Mouse (Mus musculus) forebrain, embryonic 10.5 days (tissue): ENCODE measurements at regions not wholly inside any gene's neighbourhood (a gene's known extent, or its start where the extent isn't known, plus 50 kb on each side); places are given as distances from the start of the nearest gene placed in this dataset.

Source experiments
- DNase-seq: peaks from one replicate; pipeline ENCODE4 v3.0.0-alpha.2; 2017; ENCODE audit warnings: low spot score; ENCODE audit errors: extremely low spot score
- H3K27ac ChIP-seq: fragments of 300-500 bp; sonication (generic); 2 replicates; pipeline ENCODE4 v1.5.1; 2016; ENCODE audit warnings: mild to moderate bottlenecking
- H3K27me3 ChIP-seq: fragments of 300-500 bp; sonication (generic); 2 replicates; pipeline ENCODE4 v1.6.1; 2016; ENCODE audit warnings: mild to moderate bottlenecking; ENCODE audit not compliant: poor library complexity, severe bottlenecking
- H3K36me3 ChIP-seq: fragments of 300-500 bp; sonication (generic); replicated peaks from 2 replicates; pipeline ENCODE4 v1.6.1; 2016; ENCODE audit warnings: mild to moderate bottlenecking, moderate library complexity
- H3K4me1 ChIP-seq: fragments of 300-500 bp; sonication (generic); 2 replicates; pipeline ENCODE4 v1.6.1; 2016
- H3K4me3 ChIP-seq: fragments of 300-500 bp; sonication (generic); 2 replicates; pipeline ENCODE4 v1.5.1; 2016; ENCODE audit warnings: mild to moderate bottlenecking, moderate library complexity
- H3K9me3 ChIP-seq: fragments of 300-500 bp; sonication (generic); 2 replicates; pipeline ENCODE4 v1.6.1; 2016; ENCODE audit warnings: mild to moderate bottlenecking, moderate library complexity
- WGBS: fragments of 180-500 bp; shearing (Covaris S2); methylation state at CpG from one replicate; pipeline ENCODE4 v1.1.7; 2016; 5-methylcytosine and 5-hydroxymethylcytosine counted together

DNA sequence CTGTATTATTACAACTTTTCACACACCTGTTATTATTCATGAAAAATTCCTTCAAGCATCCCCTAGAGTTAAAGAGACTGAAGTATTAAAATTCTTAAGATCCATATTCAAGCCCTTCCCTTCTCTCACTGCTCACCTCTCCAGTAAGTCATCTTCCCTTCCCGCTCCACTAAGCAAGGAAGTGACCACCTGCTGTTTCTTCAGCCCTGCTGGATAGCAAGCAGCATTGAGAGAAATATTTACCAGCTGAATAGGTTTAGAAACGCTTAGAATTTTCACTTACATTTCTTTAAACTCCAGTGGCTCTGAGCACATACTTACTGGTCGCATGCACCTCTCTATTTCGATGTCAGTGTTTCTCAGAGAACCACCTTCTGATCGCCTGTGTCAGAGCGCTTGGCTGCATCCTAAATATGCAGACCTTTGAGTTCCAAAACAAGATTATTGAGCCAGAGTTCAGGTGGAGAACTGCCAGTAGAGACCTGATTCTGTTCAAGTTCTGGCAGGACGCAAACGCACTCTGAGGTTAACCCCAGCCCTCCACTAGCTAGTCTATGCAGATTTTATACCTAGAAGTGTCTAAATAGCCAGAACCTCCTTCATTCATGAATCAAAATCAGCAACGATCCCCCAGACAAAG, 314.9 kb downstream of the Mllt3 start:
- Histone ChIP-seq H3K36me3 (no peaks in the 10 kb centered on the region), H3K27ac (no peak overlapping the region), H3K4me3 (no peak overlapping the region), H3K27me3 (peaks cover 8% of the 10 kb centered on the region; the same call in 1 of the 2 replicates), H3K4me1 (peaks cover 22% of the 10 kb centered on the region), H3K9me3 (no peaks in the 10 kb centered on the region)
- 49% methylated on average over 9 of the region's 9 CpGs for WGBS
- no peak for DNase-seq

DNA sequence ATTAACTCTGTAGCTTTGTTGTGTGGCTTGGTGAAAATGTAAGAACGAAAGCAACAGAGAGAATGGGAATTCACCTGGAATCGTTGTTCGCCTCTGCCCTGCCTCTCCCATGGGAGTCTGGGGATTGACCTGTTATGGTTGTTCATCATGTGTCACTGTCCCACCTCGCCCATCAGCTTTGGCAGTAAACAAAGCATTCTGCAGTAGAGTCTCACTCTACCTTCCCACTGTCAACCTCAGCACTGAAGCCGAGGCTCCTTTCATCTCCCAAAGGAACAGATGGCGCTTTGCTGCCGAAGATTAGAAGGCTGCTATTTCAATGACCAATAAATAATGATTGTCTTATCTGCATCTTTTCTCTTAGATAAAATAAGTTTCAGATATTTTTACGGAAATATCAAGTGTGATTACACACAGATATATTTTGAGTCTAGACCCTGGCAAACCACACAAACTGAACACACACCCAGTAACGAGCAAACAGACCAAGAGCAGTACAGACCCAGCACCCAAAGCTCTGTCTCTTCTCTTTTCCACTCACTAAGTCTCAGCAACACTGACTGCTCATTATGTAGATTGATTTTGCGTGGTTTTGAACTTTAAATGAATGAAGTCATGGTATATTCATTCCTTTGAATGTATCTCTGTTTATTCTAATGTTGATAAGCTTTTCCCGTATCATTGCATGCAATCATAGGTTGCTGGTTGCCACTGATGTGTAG, 317.8 kb downstream of the Mllt3 start:
- Histone ChIP-seq H3K9me3 (no peaks in the 10 kb centered on the region), H3K36me3 (no peaks in the 10 kb centered on the region), H3K4me1 (peaks cover 12% of the 10 kb centered on the region), H3K27me3 (peaks cover 8% of the 10 kb centered on the region; the same call in 1 of the 2 replicates), H3K4me3 (no peak overlapping the region), H3K27ac (no peak overlapping the region)
- WGBS: 87% methylated on average over 11 of the region's 11 CpGs
- no peak for DNase-seq

DNA sequence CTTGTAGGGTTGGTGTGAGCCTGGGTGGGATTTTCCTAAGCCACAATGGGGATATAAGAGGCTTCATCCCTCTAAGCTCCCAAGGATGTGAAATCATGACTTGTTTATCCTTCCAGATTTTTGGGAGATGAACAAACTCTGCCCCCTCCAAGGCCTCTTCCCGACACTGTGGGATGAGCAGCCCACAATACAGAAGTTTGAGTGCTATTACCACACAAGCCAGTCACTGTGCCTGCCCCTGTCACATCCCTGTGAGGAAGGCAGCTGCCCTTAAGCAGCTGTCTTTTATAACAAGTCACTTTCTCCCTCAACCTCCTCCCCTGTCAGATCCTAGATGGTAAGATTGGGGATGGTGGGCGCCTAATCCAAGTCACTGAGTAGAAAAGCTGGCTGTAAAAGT, 320.5 kb downstream of the Mllt3 start:
- 83% methylated on average over 2 of the region's 2 CpGs for WGBS
- Histone ChIP-seq H3K27ac (no peak overlapping the region), H3K36me3 (no peaks in the 10 kb centered on the region), H3K27me3 (peaks cover 14% of the 10 kb centered on the region), H3K9me3 (no peaks in the 10 kb centered on the region), H3K4me1 (peaks cover 11% of the 10 kb centered on the region), H3K4me3 (no peak overlapping the region)
- DNase-seq: no peak

DNA sequence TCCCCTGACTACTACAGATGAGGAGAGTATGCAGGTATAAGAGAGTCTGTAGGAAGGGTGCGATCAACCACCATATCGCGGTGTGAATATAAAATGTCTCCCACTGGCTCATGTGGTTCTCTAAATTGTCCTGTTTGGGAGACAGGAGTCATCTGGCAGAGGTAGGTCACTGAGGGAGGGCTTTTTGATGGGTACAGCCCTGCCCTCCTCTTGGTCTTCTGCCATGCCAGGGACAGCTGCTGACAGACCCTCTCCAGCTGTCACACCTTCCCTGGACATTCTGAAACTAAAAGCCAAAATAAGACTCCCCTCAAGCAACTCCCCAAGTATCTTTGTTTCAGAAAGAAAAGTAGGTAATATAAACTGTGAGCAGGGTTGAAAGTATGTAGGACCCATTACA, 320.9 kb downstream of the Mllt3 start:
- Histone ChIP-seq H3K27ac (no peak overlapping the region), H3K4me1 (peaks cover 14% of the 10 kb centered on the region), H3K4me3 (no peak overlapping the region), H3K9me3 (no peaks in the 10 kb centered on the region), H3K36me3 (no peaks in the 10 kb centered on the region), H3K27me3 (peaks cover 18% of the 10 kb centered on the region)
- no peak for DNase-seq
- WGBS: 92% methylated on average over 3 of the region's 3 CpGs

DNA sequence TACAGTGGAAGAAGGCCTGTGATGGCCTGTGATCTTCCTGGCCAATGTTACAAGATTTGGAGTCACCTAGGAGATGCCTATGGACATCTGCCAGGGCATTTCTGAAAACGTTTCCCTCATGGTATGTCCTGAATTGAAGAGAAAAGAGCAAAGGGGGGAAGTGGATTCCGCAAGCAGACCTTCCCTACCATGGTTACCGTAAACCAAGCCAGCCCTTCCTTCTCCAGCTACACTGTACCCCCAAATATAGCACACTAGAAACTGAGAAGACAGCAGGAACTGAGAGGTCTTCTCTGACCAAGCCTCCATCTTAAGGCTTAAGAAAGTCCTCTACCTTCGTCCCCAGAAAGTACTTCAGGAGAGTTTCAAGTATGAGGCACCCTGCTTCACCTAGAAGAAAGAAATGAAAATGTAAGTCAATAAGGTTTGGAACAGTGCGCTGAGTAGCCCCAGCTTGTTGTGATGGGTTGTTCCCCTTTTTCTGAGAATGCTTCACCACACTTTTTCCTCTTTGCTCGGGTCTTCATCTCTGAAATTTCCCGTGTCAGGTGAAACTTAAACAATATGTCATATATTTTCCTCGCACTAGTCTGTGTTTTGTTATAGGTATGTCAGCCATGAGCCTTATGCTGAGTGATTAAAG, 321.9 kb downstream of the Mllt3 start:
- no peak overlapping the region for H3K27ac ChIP-seq
- H3K4me1 ChIP-seq: peaks cover 18% of the 10 kb centered on the region
- H3K27me3 ChIP-seq: peaks cover 19% of the 10 kb centered on the region
- H3K36me3 ChIP-seq: no peaks in the 10 kb centered on the region
- no peak for DNase-seq
- WGBS: 89% methylated on average over 8 of the region's 8 CpGs
- H3K4me3 ChIP-seq: no peak overlapping the region
- no peaks in the 10 kb centered on the region for H3K9me3 ChIP-seq

- Histone ChIP-seq H3K4me3 (no peak overlapping the region), H3K27me3 (peaks cover 18% of the 10 kb centered on the region), H3K27ac (peak overlapping the region; percentile 56; the same call in 1 of the 2 replicates), H3K36me3 (no peaks in the 10 kb centered on the region), H3K9me3 (no peaks in the 10 kb centered on the region), H3K4me1 (peaks cover 18% of the 10 kb centered on the region)
- no peak for DNase-seq
- 17% methylated on average over 5 of the region's 5 CpGs for WGBS
Measured at GRCm38 (mm10) chr4:87708981-87709645, 324.1 kb downstream of the Mllt3 start.

- Histone ChIP-seq H3K27ac (no peak overlapping the region), H3K9me3 (no peaks in the 10 kb centered on the region), H3K36me3 (no peaks in the 10 kb centered on the region), H3K27me3 (peaks cover 20% of the 10 kb centered on the region), H3K4me1 (peaks cover 27% of the 10 kb centered on the region), H3K4me3 (no peak overlapping the region)
- WGBS: 54% methylated on average over 2 of the region's 2 CpGs
- no peak for DNase-seq
Measured at GRCm38 (mm10) chr4:87707386-87707785, 325.8 kb downstream of the Mllt3 start.

DNA sequence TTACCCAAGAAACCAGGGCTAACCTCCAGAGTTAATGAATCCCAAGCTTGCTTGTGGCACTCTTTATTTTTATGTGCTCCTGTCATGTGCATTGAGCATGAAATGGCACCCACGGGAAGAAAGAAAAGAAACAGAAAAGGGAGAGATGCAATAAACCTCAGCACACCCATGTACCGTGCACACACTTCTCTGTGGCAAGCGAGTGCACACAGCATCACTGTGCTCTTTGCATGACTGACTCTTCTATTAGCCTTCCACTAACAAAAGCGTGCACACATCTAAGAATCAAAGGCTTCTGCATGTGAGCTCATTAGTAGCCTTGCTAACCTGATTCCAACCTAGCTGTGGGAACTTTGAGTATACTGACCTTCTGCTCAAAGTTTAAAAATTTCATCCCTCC, 330.3 kb downstream of the Mllt3 start:
- Histone ChIP-seq H3K9me3 (no peaks in the 10 kb centered on the region), H3K4me1 (peaks cover 45% of the 10 kb centered on the region), H3K27me3 (peaks cover 39% of the 10 kb centered on the region), H3K36me3 (no peaks in the 10 kb centered on the region), H3K4me3 (no peak overlapping the region), H3K27ac (peak overlapping the region; percentile 63; the same call in 1 of the 2 replicates)
- WGBS: 42% methylated on average over 4 of the region's 4 CpGs
- DNase-seq: peak; percentile 14

GRCm38 (mm10) chr4:87702290-87702689, 330.9 kb downstream of the Mllt3 start:
- Histone ChIP-seq H3K27ac (peak overlapping the region; percentile 63; the same call in 1 of the 2 replicates), H3K9me3 (no peaks in the 10 kb centered on the region), H3K4me1 (peaks cover 42% of the 10 kb centered on the region), H3K4me3 (no peak overlapping the region), H3K27me3 (peaks cover 36% of the 10 kb centered on the region), H3K36me3 (no peaks in the 10 kb centered on the region)
- WGBS: 91% methylated on average over 3 of the region's 3 CpGs
- no peak for DNase-seq

GRCm38 (mm10) chr4:87701024-87701423, 332.1 kb downstream of the Mllt3 start:
- Histone ChIP-seq H3K36me3 (no peaks in the 10 kb centered on the region), H3K9me3 (no peaks in the 10 kb centered on the region), H3K27ac (no peak overlapping the region), H3K27me3 (peaks cover 47% of the 10 kb centered on the region), H3K4me1 (peaks cover 37% of the 10 kb centered on the region), H3K4me3 (no peak overlapping the region)
- no peak for DNase-seq
- 81% methylated on average over 4 of the region's 4 CpGs for WGBS

GRCm38 (mm10) chr4:87700508-87700907, 332.7 kb downstream of the Mllt3 start:
- no peaks in the 10 kb centered on the region for H3K9me3 ChIP-seq
- 77% methylated on average over 2 of the region's 2 CpGs for WGBS
- H3K27me3 ChIP-seq: peaks cover 48% of the 10 kb centered on the region
- no peak overlapping the region for H3K4me3 ChIP-seq
- no peak overlapping the region for H3K27ac ChIP-seq
- H3K36me3 ChIP-seq: no peaks in the 10 kb centered on the region
- peaks cover 37% of the 10 kb centered on the region for H3K4me1 ChIP-seq
- no peak for DNase-seq

DNA sequence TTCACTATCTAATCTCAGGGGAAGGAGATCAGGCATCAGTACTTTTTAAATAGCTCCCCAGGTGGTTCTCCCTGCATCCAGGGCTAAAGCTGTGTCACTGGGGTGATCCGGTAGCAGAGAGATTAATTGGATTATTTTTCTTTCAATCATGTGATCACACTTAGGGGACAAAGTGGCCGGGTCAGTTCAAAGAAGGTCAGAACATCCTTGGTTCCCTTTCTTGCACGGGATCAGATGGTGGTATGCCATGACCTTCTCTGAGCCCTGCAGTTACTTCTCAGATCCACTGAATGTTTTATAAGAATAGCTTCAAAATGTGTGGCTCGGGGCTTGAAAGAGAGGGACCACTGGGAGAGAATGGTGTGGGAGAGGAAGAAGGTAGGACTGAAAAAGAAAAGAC, 333.6 kb downstream of the Mllt3 start:
- Histone ChIP-seq H3K27me3 (peaks cover 47% of the 10 kb centered on the region), H3K27ac (no peak overlapping the region), H3K36me3 (no peaks in the 10 kb centered on the region), H3K9me3 (no peaks in the 10 kb centered on the region), H3K4me3 (no peak overlapping the region), H3K4me1 (peaks cover 37% of the 10 kb centered on the region)
- WGBS: 25% methylated on average over 4 of the region's 4 CpGs
- no peak for DNase-seq
